ENCODE assay signal across 15 mouse cellular contexts in the genomic region with DNA sequence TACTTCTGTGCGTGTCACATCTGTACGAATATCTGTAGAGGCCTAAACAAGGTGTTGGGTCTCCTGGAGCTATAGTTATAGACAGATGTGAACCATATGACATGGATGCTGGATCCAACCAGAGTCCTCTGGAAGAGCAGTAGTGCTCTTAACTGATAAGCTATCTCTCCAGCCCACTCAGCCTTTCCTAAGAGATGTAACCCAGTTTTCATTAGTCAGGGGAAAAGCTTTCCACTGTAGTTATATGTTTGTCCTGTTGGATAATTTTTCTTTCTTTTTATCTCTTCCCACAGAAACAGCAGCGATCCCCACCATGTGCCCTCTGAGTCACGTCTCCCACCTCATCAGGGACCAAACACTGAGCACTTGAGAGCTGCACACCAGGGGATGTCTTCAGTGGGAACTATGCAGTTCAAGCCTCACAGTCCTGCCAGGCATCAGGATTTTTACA. TPM values are rescaled to one million over a fixed set of nuclear protein-coding genes. Genes with fewer than 3 reads are reported as not detected.
DNase-seq lines count a peak whose midpoint lies in the region; ATAC-seq and TF ChIP-seq lines count a peak whose summit lies in the region.
"Had no signal": no experiment of that assay in that cellular context is flagged by ENCODE, and none has a peak within 500 bp of the region (broad histone marks: within the 10 kb centered on the region; RNA-seq: fewer than 3 reads in every experiment).

No protein-coding gene starts in this region.

- no peaks in the 10 kb centered on the region for H3K9me3 ChIP-seq in lung, embryonic 14.5 days (ENCODE audit: low read depth, low read length)
- H3K9me3 ChIP-seq in intestine, embryonic 16.5 days (ENCODE audit: control insufficient read depth, low read length) = no peaks in the 10 kb centered on the region
- no peaks in the 10 kb centered on the region for H3K9me3 ChIP-seq in megakaryocyte, embryonic 14.5 days
- H3K9me3 ChIP-seq: embryonic facial prominence, embryonic 15.5 days; limb, embryonic 15.5 days had no signal

- no peak for TF ChIP-seq CTCF in lung, embryonic 14.5 days (IDR thresholded peaks at IDR 0.05; ENCODE audit: low read depth)
- no peak for TF ChIP-seq CTCF in bone marrow, adult 2 months (IDR thresholded peaks at IDR 0.05; ENCODE audit: control insufficient read depth, insufficient read depth, low read length)

- H3K4me1 ChIP-seq in lung, embryonic 14.5 days (ENCODE audit: insufficient read depth) = no peaks in the 10 kb centered on the region
- H3K4me1 ChIP-seq in bone marrow, adult 2 months (ENCODE audit: control insufficient read depth, insufficient read depth, low read length) = peaks cover 5% of the 10 kb centered on the region
- no peaks in the 10 kb centered on the region for H3K4me1 ChIP-seq in intestine, embryonic 16.5 days (ENCODE audit: control insufficient read depth, insufficient read depth, low read length)
- peaks cover 71% of the 10 kb centered on the region for H3K4me1 ChIP-seq in megakaryocyte, embryonic 14.5 days
- H3K4me1 ChIP-seq: embryonic facial prominence, embryonic 15.5 days; limb, embryonic 15.5 days had no signal

- H3K4me3 ChIP-seq in lung, embryonic 14.5 days (ENCODE audit: low read depth, low read length) = no peak overlapping the region
- no peak overlapping the region for H3K4me3 ChIP-seq in bone marrow, adult 2 months (replicated peaks; ENCODE audit: control insufficient read depth, low read depth, low read length)
- no peak overlapping the region for H3K4me3 ChIP-seq in intestine, embryonic 16.5 days (ENCODE audit: low read length)
- peak overlapping the region; percentile 77 for H3K4me3 ChIP-seq in megakaryocyte, embryonic 14.5 days (replicated peaks)
- H3K4me3 ChIP-seq: embryonic facial prominence, embryonic 15.5 days; limb, embryonic 15.5 days had no signal

- DNase-seq in lung, embryonic 14.5 days = no peak
- DNase-seq in lung, postnatal 25 days (ENCODE audit: low spot score) = no peak
- DNase-seq in neural tube, embryonic 10.5 days (ENCODE audit: extremely low spot score, low spot score) = no peak
- DNase-seq in adrenal gland, postnatal 36 days = no peak
- no peak for DNase-seq in cerebellum, postnatal 10 days
- DNase-seq: adrenal gland, adult 2 months; forebrain, postnatal 0 days; retina, postnatal 1 day; thymus, postnatal 14 days had no signal

- 65% methylated on average over 4 of the region's 4 CpGs for whole genome bisulfite sequencing in lung, embryonic 14.5 days
- WGBS in bone marrow, adult 2 months = 65% methylated on average over 4 of the region's 4 CpGs
- WGBS in intestine, embryonic 16.5 days = 78% methylated on average over 4 of the region's 4 CpGs

- H3K9ac ChIP-seq in lung, embryonic 14.5 days = no peak overlapping the region
- H3K9ac ChIP-seq in intestine, embryonic 16.5 days (ENCODE audit: low read depth, low read length) = no peak overlapping the region
- H3K9ac ChIP-seq: embryonic facial prominence, embryonic 15.5 days; forebrain, postnatal 0 days; limb, embryonic 15.5 days had no signal

- H3K36me3 ChIP-seq in lung, embryonic 14.5 days (ENCODE audit: insufficient read depth) = no peaks in the 10 kb centered on the region
- H3K36me3 ChIP-seq in intestine, embryonic 16.5 days (ENCODE audit: control insufficient read depth, insufficient read depth, low read length) = peaks cover 3% of the 10 kb centered on the region; the same call in 1 of the 2 replicates
- peaks cover 33% of the 10 kb centered on the region for H3K36me3 ChIP-seq in megakaryocyte, embryonic 14.5 days (replicated peaks; ENCODE audit: low read length)
- H3K36me3 ChIP-seq: limb, embryonic 15.5 days had no signal

- H3K4me2 ChIP-seq in lung, embryonic 14.5 days = no peak overlapping the region
- H3K4me2 ChIP-seq in intestine, embryonic 16.5 days (ENCODE audit: low read depth, low read length) = no peak overlapping the region
- H3K4me2 ChIP-seq: embryonic facial prominence, embryonic 15.5 days; limb, embryonic 15.5 days had no signal

- H3K27me3 ChIP-seq in lung, embryonic 14.5 days (ENCODE audit: insufficient read depth, low read length) = no peaks in the 10 kb centered on the region
- H3K27me3 ChIP-seq in intestine, embryonic 16.5 days (replicated peaks; ENCODE audit: control insufficient read depth, insufficient read depth, low read length) = no peaks in the 10 kb centered on the region
- H3K27me3 ChIP-seq in megakaryocyte, embryonic 14.5 days (replicated peaks) = no peaks in the 10 kb centered on the region
- H3K27me3 ChIP-seq: embryonic facial prominence, embryonic 15.5 days; limb, embryonic 15.5 days had no signal

- H3K27ac ChIP-seq in lung, embryonic 14.5 days (ENCODE audit: low read depth) = no peak overlapping the region
- peak overlapping the region; percentile 78 for H3K27ac ChIP-seq in bone marrow, adult 2 months (ENCODE audit: control insufficient read depth, insufficient read depth, low read depth, low read length, poor library complexity)
- no peak overlapping the region for H3K27ac ChIP-seq in intestine, embryonic 16.5 days (ENCODE audit: low read length)
- H3K27ac ChIP-seq: embryonic facial prominence, embryonic 15.5 days; kidney, postnatal 0 days; limb, embryonic 15.5 days had no signal

- peak; percentile 63 for ATAC-seq in lung, embryonic 14.5 days (ENCODE audit: insufficient read depth)
- ATAC-seq in intestine, embryonic 16.5 days = peak; percentile 91
- ATAC-seq: forebrain, postnatal 0 days had no signal

- no peak for TF ChIP-seq POLR2A in bone marrow, adult 2 months (IDR thresholded peaks at IDR 0.05; ENCODE audit: borderline replicate concordance, control insufficient read depth, low read depth, low read length)

RNA-seq across cellular contexts. Expression of a gene that starts 17.1 kb away (rescaled TPM):
- polyA plus RNA-seq in lung, embryonic 14.5 days (2014; fragmentation: Nextera tagmentation; extraction: Ambion mirVana) = 0.91 and 1.3 TPM in 2 replicates
- polyA plus RNA-seq in bone marrow, adult 2 months (2011; ENCODE audit: insufficient read depth, insufficient read length, low replicate concordance, missing spikeins) = 12.8 and 18.3 TPM in 2 replicates
- 0.21 and 0.38 TPM in 2 replicates for polyA plus RNA-seq in intestine, embryonic 16.5 days (2015; fragmentation: Nextera tagmentation; extraction: Ambion mirVana)
- 8.9 and 20.6 TPM in 2 replicates for polyA plus RNA-seq in megakaryocyte, embryonic 14.5 days (2012; ENCODE audit: insufficient read depth, low replicate concordance)
- under 1 TPM in 1 of 2 experiments, not detected in 1; 0.30 TPM for total RNA-seq in adrenal gland, postnatal 36 days (2021)
